Mouse (Mus musculus) monocyte, adult 5-6 weeks (primary cell): ENCODE measurements around the gene Thap8. TPM values are rescaled to one million over a fixed set of nuclear protein-coding genes. Genes with fewer than 3 reads are reported as not detected.

Experiments used
- ATAC-seq: fragments of 153-309, 156-312 bp; replicated peaks from 2 replicates; pipeline ENCODE4 v1.8.0; 2017; ENCODE audit warnings: mild to moderate bottlenecking; ENCODE audit not compliant: low TSS enrichment, insufficient number of reproducible peaks, severe bottlenecking, poor library complexity, low FRiP score
- total RNA-seq: library from RNA; stranded (forward); fragments of 200-1000, 200-491, 200-594 nt; gene quantifications from 3 replicates; pipeline ENCODE4 v1.2.3, GENCODE M21; 2017

Gene Thap8
- total RNA-seq, 1 experiment from 2014 or later = 1.0 TPM

DNA sequence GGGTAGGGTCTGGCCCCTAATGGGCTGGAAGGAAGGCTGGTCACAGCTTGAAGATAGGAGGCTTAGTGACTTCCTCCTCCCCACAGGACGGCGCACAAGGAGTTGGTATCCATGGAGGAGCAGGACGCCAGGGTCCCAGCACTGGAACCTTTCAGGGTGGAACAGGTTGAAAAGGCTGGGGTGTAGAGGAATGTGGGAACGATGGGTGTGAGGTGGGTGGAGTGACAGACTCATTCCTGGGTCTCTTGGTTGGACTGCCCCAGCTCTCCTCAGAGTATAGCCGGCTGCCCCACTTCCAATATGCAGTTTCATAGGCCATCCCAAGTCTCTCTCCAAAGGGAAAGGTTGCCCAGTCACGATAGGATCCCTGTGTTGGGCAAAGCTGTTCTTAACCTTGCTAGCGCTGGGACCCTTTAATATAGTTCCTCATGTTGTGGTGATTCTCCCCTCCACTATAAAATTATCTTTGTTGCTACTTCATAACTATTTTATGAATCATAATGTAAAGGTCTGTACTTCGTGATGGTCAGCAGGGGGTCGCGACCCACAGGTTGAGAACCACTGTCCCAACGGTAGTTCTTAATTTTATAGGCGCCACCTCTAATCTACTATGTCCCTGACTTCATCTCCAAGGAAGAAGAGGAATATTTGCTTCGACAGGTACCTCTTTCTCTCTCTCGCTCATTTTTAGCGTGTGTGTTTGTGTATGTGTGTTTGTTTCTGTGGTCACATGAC lies 29.7 kb downstream of the Thap8 start:
- ATAC-seq = no peak

- no peak for ATAC-seq
Measured at GRCm38 (mm10) chr7:30310136-30310535, 30.2 kb downstream of the Thap8 start.

DNA sequence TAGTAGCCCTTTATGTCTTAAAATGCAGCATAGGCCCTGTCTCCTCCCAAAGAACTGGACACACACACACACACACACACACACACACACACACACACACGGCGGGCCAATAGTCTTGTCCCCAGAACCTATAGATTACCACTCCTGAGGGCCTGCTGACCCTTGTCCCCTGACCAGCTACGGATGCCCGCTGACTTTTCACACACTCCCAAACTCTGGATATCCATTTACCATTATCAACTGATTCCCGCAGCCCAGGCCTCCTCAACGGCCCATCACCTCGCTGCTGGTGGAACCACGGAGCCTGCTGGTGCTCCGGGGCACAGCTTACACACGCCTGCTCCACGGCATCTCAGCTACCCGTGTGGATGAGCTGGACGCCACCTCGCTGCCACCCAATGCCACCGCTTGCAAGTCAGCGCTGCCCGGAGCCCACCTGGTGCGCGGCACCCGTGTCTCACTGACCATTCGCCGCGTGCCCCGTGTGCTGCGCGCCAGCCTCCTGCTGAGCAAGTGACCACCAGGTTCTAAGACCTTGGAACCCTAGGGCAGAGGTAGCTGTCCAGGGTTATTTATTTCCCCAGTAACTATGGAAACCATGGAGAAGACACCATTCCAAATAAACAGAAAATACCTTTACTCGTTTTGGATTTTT lies 33.9 kb downstream of the Thap8 start:
- no peak for ATAC-seq

DNA sequence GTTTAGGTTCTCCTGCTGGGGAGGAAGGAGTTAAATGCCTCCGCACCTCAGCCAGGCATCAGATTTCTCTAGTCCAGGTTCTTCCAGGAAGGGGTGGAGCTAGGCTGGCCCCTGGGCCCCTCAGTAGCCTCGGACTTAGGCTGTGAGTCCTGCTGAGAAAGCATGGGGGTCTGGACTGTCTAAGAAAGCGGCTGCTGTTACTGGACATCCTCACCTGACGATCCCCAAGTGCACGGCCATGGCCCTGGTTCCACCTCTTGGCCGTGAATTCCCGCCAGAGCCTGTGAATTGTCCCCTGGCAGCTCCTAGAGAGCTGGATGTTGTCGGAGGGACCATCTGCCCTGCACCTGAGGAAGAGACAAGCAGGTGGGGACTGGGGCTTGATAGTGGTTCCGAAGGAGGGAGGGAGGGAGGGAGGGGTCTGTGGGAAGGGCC lies 34.8 kb downstream of the Thap8 start, which contains the start of gene Syne4:
TSS of gene Syne4 (plus strand) at position 87 of the 435 bp plus-strand sequence.
- no peak for ATAC-seq

DNA sequence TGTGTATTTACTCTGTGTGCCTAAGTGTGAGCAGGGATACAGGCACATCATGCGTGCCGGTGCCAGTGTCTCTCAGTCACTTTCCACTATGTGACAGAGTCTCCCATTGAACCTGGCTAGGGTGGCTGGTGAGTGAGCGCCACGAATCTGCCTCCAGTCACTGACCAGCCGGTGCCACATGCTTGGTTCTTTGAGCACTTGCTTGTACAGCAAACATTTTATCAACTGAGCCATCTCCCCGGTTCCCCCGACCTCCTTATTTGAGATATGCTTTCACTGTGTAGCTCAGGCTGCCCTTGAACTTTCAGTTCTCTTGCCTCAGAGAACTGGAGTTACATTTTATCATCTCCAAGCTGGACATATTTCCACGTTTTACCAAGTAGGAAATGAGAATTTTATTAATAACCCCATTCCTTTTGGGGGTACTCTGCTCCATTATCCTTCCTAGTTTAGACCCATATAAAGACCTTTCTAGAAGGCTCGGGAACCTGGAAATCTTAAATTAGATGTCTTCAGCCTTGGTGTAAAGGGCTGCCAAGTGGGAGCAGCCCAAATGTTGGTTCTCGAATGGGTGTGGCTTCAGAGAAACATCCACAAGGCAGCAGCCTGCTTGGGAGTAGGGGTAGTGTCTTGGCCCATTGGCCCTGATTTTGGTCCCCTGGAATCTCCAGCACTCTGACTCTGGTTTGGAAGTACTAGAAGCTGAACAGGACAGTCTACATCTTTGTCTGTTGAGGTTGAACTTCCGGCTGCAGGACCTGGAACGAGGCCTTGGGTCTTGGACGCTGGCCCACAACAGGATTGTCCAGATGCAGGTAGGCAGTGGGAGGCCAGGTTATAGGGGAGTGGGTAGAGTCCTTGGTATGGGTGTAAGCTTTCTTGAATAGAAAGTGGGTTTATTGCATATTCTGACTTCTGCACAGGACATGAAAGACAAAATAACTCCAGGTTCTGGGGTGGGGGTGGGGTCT lies 36.0 kb downstream of the Thap8 start:
- ATAC-seq = no peak

- no peak for ATAC-seq
Measured at GRCm38 (mm10) chr7:30318142-30318541, 38.2 kb downstream of the Thap8 start.

DNA sequence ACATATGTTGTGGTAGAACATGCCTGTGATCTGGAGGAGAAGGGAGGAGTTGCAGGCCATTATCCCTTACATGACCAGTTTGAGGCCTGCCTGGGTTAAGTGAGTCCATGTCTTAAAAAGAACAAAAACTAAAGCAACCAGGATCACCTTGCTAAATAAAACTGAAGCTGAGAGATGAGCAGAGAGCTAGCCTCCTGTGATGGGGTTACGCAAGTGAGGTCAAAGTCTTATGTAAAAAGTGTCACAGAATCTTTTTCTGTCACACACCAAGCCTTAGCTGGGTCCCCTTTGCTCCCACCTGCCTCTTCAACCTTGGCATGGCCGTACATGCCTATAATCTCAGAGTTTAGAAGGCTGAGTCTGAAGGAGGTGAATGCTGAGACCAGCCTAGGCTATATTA lies 41.1 kb downstream of the Thap8 start:
- ATAC-seq = no peak

GRCm38 (mm10) chr7:30321539-30322284 lies 41.8 kb downstream of the Thap8 start, which contains the start of gene E130208F15Rik:
E130208F15Rik (plus strand) TSS chr7:30321740.
- peak; percentile 33 for ATAC-seq

GRCm38 (mm10) chr7:30322285-30322667 lies 42.4 kb downstream of the Thap8 start:
- peak; percentile 94 for ATAC-seq

DNA sequence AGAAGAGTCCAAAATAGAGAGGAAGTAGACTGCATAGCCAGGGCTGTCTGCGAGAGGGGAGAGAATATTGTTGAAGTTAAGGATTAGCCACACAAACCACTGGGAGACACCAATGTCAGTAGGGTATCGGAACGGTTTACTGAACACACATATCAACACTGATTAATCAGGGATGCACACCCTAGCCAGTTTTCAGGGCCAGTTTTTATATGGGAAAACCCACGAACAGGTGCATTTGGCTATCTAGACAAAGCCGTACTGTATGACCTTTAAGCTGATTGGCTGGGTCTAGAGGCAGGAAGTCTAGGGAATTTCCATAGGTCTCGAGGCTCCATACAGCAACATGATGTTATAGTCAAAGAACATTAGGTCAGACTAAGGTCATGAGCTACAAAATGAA lies 43.0 kb downstream of the Thap8 start:
- ATAC-seq = peak; percentile 38

DNA sequence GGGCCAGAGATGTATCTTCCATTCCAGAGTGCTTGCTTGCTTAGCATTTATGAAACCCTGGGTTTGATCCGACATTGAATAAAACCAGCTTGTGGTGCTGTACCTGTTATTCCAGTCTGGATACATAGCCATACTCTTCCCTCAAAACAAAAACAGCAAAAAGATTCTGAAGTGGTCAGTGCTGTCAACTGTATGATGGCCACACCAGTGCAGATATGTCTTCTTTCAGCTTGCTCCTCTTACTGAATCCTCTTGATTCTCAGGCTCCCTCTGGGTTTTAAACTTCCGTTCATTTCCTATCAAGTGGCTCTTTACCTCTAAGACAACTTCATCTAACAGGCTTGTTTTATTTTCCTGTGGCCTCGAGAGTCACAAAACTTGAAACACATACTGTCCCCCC lies 43.9 kb downstream of the Thap8 start, which contains the start of gene Sdhaf1:
TSS of gene Sdhaf1 (minus strand) at position 101 of the 400 bp plus-strand sequence.
- no peak for ATAC-seq

- ATAC-seq = no peak
Measured at GRCm38 (mm10) chr7:30324300-30324944, 44.5 kb downstream of the Thap8 start.

DNA sequence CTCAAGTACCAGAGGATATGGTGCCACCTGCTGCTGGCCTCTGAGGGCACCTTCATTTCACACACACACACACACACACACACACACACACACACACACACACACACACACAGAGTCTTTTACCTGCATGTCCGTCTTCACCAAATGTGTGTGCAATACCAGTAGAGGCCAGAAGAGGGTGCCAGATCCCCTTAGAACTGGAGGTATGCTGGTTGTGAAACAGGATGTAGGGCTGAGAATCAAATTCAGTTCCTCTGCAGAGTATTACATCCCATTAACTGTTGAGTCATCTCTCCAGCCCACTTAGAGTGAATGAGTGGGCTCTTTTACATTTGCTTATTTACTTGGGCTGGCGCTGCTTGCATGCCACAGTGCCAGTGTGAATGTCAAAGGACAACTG lies 45.5 kb downstream of the Thap8 start:
- ATAC-seq = peak; percentile 38

- ATAC-seq = no peak
Measured at GRCm38 (mm10) chr7:30326427-30326826, 46.5 kb downstream of the Thap8 start.

GRCm38 (mm10) chr7:30327140-30327539 lies 47.2 kb downstream of the Thap8 start:
- ATAC-seq = no peak

GRCm38 (mm10) chr7:30328379-30328778 lies 48.5 kb downstream of the Thap8 start:
- ATAC-seq = no peak

- peak; percentile 85 for ATAC-seq
Measured at GRCm38 (mm10) chr7:30331887-30332286, 52.0 kb downstream of the Thap8 start.
